Mouse (Mus musculus) mature B cell (primary cell): ENCODE data around the gene Prkag1.

Experiments used
- in situ Hi-C: fragments of 300-500 bp; cut with MboI; formaldehyde crosslinking; loops from 2 replicates; pipeline ENCODE4 v1.14.3; 2019

The Prkag1 gene

DNA sequence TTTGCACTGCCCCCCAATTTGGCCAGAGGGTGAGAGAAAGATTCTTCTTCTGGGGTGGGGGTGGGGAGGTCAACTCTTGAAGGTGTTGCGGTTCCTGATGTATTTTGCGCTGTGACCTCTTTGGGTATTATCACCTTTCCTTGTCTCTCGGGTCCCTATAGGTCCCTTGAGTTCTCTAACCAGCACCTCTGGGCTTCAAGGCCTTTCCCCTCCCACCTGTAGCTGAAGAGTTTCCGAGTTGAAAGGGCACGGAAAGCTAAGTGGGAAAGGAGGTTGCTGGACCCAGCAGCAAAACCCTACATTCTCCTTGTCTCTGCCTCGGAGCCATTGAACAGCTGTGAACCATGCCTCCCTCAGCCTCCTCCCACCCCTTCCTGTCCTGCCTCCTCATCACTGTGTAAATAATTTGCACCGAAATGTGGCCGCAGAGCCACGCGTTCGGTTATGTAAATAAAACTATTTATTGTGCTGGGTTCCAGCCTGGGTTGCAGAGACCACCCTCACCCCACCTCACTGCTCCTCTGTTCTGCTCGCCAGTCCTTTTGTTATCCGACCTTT, 38.1 kb downstream of the Prkag1 start:
- in situ Hi-C loops: no loop called here

DNA sequence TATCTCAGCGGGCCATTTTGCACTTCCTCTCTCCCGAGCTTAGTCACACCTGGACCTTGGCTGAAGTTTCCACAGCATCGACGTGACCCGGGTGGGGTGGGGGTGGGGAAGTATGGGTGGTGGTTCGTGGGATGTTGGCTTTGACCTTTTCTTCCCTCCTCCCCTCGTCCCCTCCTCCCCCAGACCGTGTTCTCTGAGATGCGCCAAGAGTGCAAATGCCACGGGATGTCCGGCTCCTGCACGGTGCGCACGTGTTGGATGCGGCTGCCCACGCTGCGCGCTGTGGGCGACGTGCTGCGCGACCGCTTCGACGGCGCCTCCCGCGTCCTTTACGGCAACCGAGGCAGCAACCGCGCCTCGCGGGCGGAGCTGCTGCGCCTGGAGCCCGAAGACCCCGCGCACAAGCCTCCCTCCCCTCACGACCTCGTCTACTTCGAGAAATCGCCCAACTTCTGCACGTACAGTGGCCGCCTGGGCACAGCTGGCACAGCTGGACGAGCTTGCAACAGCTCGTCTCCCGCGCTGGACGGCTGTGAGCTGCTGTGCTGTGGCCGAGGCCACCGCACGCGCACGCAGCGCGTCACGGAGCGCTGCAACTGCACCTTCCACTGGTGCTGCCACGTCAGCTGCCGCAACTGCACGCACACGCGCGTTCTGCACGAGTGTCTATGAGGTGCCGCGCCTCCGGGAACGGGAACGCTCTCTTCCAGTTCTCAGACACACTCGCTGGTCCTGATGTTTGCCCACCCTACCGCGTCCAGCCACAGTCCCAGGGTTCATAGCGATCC, 38.9 kb downstream of the Prkag1 start:
- in situ Hi-C loops: no loop called here

DNA sequence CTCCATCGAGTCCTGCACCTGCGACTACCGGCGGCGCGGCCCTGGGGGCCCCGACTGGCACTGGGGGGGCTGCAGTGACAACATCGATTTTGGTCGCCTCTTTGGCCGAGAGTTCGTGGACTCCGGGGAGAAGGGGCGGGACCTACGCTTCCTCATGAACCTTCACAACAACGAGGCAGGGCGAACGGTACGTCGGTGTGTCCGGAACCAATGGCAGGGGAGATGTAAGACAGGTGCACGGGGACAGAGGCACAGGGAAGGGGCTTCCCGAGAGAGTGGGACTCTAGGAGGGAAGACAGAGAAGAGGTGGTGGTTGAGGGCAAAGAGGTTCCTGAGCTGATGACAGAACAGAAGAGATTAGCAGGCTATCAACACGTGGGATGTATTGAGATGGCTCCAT, 39.5 kb downstream of the Prkag1 start:
- in situ Hi-C loops: no loop called here

DNA sequence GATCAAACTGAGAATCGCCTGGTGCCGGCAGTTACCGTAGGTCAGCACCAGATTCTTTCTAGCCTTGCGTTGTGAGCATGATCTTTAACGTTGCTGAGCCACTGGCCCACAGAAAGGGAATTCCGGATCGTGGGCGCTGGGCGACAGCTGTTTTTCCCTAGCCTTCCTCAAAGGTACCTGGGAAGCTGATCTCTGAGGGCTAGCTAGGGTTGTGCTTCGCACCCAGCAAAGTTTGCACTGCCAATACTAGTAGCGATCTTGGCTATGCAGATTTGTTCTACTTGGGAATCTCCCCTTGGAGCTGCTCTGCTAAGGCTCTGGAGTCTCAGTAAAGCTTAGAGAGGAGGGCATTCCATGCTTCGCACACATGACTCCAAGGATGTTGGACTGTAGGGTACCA, 40.1 kb downstream of the Prkag1 start:
- in situ Hi-C loops: no loop called here

DNA sequence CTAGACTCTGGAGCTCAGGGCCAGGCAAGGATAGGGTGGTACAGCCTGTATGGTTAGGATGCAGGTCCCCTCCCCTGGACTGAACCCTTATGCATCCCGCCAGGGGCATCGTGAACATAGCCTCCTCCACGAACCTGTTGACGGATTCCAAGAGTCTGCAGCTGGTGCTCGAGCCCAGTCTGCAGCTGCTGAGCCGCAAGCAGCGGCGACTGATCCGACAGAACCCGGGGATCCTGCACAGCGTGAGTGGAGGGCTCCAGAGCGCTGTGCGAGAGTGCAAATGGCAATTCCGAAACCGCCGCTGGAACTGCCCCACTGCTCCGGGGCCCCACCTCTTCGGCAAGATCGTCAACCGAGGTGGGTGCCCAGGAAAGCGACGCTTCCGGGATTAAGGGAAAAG, 40.6 kb downstream of the Prkag1 start:
- in situ Hi-C loops: no loop called here

DNA sequence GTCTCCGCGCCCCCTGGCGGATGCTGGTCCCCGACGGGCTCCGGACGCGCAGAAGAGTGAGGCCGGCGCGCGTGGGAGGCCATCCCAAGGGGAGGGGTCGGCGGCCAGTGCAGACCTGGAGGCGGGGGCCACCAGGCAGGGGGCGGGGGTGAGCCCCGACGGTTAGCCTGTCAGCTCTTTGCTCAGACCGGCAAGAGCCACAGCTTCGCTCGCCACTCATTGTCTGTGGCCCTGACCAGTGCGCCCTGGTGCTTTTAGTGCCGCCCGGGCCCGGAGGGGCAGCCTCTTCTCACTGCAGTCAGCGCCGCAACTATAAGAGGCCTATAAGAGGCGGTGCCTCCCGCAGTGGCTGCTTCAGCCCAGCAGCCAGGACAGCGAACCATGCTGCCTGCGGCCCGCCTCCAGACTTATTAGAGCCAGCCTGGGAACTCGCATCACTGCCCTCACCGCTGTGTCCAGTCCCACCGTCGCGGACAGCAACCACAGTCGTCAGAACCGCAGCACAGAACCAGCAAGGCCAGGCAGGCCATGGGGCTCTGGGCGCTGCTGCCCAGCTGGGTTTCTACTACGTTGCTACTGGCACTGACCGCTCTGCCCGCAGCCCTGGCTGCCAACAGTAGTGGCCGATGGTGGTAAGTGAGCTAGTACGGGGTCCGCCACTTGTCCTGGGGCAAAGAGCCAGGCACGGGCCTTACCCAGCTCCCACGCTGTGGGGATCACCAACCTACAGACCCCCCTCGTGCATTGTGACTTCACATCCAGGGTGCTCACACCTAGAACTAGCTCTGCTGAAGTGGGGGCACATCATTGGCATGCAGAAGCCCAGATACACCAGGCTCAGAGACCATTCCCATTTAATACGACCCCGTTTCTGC, 41.4 kb downstream of the Prkag1 start, which contains the start of gene Wnt1:
Gene Wnt1, plus strand, starts transcription at position 197 of the 875 bp plus-strand sequence.
- in situ Hi-C loops: no loop called here

DNA sequence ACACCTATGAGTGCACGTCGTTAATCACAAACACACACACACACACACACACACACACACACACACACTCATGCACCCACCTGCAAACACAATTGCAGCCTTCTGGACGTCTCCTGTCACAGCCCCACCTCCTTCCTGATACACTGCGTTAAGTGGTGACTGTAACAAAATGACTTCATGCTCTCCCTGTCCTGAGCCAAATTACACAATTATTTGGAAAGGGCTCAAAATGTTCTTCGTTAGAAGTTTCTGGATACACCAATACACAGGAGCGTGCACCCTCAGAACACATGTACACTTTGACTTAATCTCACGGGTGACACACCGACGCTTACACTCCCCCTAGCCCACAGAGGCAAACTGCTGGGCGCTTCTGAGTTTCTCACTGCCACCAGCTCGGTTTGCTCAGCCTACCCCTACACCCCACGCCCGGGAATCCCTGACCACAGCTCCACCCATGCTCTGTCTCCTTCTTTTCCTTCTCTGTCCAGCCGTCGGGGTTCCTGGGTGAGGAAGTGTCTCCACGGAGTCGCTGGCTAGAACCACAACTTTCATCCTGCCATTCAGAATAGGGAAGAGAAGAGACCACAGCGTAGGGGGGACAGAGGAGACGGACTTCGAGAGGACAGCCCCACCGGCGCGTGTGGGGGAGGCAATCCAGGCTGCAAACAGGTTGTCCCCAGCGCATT, 42.2 kb downstream of the Prkag1 start:
- in situ Hi-C loops: no loop called here

DNA sequence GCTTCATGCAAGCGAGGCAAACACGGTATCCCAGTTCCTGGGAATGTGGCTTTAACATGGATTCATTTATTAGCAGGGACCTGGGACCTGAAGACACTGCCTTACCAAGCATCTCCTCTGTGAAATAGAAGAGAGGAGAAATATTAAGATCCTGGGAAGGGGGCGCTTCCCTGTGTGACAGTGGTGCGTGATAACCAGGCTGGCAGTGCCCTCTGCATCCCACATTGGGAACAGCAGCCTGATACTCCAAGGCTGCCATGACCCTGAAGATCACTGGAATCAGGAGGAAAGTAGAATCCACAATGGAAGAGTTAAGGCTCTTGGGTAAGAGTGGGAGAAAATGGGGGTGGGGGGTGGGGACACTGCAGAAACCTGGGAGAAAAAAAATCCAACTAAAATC, 43.4 kb downstream of the Prkag1 start:
- in situ Hi-C loops: no loop called here

DNA sequence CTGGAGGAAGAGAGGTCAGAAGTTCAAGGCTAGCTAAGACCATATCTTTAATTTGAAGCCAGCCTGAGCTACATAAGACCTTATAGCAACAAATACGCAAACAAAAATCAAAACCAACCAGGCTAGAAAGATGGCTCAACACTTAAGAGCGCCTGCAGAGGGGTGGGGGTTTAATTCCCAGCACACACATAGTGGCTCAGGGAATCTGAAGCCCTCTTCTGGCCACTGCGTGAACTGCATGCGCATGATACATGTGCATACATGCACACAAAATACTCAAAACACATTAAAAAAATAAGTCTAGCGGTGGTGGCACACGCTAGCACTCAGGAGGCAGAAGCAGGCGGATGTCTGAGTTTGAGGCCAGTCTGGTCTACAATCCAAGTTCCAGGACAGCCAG, 45.6 kb downstream of the Prkag1 start:
- in situ Hi-C loops: no loop called here

DNA sequence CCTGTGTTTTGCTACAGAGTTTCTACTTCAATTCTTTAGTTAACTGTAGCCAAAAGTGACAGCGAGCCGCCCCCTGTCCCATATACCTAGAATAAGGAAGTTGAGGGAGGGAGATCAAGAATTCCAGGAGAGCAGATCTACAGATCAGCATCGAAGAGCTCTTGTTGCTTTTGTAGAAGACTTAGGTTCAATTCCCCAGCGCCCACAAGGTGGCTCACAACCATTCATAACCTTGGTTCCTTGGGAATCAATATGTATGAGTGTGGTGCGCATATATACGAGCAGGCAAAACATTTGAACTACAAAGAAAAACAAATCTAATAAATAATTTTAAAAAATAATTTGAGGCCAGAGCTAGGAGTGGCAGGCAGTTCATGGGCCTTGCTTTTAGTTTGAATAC, 50.2 kb downstream of the Prkag1 start:
- in situ Hi-C loops: no loop called here

DNA sequence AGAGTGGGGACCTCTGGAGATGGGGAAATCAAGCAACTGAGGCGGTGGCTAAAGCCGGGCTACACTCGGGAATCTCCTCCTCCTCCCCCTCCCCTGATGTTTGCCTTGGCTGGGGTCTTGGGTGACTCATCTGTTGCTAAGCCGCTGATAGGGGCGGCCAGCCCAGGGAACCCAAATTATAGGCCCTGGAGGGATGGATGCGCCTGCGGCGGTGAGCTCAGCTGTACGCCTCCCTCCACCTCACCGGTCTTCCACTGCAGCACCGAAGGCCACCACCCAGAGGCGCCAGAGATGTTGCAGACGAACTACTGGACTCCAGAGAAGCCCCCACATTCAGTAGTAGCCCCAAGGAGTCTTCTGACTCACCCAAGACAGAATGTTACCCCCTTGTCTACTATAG, 50.7 kb downstream of the Prkag1 start:
- in situ Hi-C loops: no loop called here

DNA sequence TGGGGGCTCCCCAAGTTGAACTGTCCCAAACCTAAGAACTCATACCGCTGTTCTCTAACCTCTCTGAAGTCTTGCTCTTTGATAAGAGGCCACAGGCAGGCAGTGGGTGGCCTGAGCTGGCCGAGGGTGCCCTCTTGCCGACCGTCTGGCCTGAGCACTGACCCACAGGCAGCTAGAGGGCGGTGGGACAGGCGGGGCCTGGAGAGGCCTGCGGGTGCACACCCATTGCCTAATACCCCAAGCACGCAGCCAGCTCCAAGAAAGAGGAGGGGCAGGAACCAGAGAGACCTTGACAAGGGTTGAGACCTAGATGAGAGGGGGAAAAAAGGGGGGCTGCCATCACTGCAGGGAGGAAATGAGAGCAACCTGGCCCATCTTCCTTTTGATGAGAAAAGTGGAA, 51.2 kb downstream of the Prkag1 start:
- in situ Hi-C loops: no loop called here

DNA sequence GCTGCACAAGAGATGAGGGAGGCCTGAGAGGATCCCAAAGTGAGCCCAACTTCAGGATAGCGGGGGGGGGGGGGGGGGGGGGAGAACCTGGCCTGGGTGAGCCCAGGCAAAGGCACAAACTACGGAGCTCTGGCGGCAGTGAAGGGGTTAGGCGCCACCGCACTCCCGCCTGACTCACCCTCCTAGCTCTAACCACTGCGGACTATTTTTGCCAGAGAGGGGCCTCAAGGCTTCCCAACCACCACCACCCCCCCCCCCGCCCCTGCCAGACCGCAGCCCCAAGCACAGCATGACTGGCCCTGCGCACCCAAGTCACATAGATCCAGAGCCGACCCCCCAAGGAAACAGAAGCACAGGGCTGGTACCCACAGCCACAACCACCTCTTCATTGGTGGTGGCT, 52.5 kb downstream of the Prkag1 start:
- in situ Hi-C loops: no loop called here

DNA sequence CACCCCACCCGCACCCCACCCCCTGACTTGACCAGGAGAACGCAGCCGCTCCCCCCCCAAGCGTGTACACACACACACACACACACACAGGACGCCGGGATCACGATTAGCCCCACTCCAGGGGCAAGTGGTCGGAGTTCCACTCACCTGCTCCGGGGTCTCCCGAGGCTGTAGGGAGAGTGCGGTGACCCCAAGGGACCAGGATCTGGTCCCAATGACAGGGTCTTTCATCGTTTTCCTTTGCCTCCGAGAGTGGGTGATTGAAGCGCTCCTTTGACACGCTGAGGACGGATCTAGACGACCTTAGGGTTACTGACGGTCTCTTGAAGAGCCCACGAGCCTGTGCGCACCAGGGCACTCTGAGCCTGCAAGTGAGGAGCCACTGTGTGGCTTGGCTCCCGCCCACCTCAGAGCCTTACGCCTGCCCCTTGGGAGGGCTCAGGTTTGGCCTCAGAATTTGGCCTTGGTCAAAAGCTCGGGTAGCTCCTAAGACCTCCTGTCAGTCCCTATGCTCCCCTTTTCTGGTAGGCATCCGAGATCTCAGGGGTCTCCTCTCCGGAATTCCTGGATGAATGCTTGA, 53.0 kb downstream of the Prkag1 start:
- in situ Hi-C loops: no loop called here

DNA sequence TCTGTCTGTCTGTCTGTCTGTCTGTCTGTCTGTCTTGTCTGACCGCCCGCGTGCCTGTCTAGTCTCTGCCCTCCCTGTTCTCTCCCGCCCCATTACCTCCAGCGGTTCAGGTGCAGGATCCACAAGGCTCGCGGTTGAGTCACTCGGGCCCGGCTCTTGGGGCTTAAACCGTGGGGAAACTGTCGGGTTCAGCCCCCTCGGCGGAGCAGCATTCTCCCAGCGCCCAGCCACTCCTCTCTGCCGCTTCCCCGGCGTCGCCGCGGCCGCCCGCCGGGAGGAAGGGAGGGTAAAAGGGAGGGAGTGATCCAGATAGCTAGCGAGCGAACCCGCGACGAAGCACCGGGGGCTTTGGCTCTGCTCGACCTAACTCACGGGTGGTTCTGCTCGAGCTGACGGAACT, 53.6 kb downstream of the Prkag1 start, which contains the start of gene Wnt10b:
Gene Wnt10b, minus strand, starts transcription at position 389 of the 400 bp plus-strand sequence.
- in situ Hi-C loops: no loop called here

DNA sequence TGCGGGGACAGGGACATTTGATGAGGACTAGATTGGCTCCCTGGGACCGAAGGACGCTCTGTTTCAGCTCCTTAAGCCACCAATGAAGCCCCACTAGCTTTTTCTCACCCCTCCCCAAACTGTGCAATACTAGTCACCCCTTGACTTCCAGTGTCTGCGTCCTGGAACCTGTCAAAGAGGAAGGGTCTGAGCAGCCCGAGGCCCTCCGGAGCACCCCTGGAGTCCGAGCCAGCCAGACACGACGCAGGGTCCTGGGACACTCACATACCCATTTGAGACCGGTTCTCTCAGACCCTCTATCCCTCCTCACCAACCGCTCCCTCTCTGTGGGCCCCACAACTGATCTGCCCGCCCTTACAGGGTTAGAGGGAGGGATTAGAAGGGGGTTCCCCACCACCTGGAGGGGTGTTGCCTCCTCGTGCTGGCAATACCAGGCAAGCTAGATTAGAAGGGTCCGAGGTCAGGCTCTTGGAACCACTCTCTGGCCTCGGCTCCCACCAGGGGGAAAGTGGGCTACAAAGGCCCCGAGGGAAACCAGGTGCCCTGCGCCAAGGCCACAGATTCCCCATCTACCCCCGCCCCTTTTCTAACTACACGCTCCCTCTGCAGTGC, 54.2 kb downstream of the Prkag1 start:
- in situ Hi-C loops: no loop called here

DNA sequence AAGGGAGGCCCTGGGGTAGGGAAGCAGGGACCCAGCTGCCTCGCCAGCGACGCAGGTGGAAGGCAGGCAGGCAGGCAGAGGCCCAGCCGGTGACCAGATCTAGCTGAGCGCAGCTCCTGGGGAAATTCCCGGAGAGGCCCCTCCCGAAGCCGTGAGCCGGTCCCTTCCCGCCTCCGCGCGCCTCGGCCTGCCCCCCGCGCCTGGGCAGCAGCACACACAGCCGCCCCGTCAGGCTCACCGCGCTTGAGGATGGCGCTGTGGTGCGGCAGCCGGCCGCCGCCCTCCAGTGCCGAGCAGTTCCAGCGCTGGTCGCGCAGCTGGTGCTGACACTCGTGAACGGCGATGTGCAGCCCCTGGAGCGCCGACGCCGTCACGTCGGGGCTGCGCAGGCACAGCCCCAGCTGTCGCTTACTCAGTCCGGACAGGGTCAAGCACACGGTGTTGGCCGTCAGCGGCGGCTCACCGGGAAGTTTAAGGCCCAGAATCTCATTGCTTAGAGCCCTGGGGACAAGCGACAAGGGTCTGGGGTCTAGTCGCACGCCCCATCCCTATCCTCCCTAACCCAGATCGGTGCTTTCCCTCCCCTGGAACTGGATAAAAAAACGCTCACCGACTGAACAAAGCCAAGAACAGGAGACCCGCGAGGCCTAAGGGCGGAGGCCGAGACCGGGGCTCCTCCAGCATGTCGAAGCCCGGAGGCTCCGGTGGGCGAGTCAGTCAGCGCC, 54.9 kb downstream of the Prkag1 start:
- in situ Hi-C loops: no loop called here

DNA sequence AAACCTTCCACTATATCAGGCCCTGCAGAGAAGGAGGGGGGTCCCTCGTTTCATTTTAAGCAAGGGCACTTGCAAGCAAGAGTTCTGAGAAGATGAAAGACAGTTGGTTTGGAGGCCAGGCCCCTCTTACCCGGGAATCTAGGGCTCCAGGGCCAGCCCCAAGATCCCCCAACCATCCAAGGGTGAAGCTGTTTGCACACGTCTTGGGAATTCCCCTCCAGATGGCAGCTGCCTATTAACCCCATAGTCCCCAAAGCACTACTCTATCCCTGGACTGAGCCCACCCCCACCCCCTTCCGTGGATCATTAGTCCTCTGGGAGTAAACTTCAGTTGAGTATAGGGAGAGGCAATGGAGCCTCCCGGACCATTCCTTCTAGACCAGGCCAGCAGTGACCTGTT, 55.8 kb downstream of the Prkag1 start:
- in situ Hi-C loops: no loop called here

DNA sequence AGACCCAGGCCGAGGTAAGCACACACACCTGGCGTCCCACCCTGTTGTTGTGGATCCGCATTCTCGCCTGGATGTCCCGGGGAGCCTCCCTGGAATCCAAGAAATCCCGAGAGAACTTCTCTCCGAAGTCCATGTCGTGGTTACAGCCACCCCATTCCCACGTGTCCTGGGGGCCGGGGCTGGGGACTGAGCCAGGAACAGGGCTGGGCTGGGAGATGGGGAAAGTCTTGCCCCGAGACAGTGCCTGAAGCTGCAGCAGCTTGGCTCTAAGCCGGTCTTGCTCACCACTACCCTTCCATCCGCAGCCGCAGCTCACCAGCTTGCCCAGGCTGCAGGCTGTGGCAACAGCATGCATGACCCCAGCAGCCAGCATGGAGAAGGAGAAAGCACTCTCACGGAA, 57.2 kb downstream of the Prkag1 start:
- in situ Hi-C loops: no loop called here

DNA sequence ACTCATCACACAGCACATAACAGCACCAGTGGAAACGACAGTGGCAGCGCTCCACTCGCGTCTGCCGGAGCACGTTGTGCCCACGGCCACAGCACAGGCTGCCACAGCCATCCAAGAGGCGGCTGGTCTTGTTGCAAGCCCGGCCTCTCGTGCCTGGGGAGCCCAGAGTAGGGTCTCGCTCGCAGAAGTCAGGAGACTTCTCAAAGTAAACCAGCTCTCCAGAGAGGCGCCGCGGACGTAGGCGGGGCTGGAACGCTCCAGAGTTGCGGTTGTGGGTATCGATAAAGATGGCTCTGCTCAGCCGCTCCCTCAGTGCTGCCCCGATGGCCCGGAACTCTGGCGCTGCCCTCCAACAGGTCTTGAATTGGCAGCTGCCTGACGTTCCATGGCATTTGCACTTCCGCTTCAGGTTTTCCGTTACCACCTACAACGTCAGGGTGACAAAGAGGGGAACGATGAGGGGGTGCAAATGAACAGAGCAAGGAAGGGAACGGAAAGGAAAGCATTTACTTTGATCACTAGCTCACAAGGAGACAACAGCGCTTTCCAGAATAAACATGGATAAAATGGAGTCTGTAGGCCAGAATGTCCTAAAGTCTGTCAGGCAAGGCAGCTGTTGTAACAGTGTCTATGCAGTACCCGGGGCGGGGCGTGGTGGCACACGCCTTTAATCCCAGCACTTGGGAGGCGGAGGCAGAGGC, 58.7 kb downstream of the Prkag1 start:
- in situ Hi-C loops: no loop called here
